Mouse (Mus musculus): ENCODE measurements around the gene Ksr2.

- TF ChIP-seq CTCF (IDR thresholded peaks at IDR 0.05; ENCODE audit: extremely low read depth, insufficient read depth, low read length) (no peak), POLR2A (IDR thresholded peaks at IDR 0.05; ENCODE audit: extremely low read depth, insufficient read depth, low read length) (no peak)
Measured at GRCm38 (mm10) chr5:117803551-117803950, 389.8 kb downstream of the Ksr2 start.
